Mouse (Mus musculus) left cerebral cortex, adult 11 months (tissue): ENCODE data around the gene Myo7a.

Experiments
- DNase-seq: peaks from one replicate; pipeline ENCODE4 v3.0.0; 2022; ENCODE audit warnings: low spot score

Gene Myo7a

DNA sequence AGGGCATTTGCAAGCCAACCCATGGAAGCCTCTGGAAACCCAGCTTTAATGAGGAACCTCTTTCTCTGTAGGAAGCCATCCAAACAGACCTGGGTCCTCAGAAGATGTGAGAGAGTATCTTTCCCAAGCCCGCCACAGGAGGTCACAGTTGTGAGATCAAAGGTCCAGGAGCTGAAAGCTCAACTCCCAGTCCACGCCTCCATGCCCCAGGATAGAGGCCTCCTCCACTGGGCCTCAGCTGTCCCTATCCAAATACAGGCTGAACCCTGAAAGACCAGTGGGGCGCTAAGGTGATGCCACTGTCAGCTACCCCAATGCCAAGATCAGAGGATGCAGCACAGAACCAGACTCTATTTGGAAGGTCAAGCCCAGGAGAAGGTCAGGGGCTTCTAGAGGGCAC is 23.3 kb upstream of the Myo7a start:
- no peak for DNase-seq

DNA sequence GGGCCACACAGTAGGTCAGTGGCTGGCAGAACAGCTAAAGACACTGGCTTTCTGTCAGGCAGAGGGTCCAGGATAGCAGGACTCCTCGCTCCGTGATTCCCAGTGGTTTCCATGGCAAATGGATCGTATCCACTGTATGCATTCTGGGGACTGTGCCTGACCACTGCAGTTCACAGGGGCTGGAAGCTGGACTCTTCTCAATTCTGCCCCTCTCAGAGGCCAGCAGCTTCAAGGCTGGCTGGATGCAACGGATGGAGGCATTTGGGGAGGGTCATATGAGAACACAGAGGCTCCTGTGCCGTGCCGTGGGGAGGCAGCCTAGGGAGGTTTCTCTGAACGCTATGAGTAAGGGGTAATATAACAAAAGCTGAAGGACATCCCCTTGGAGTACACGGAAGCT is 22.9 kb upstream of the Myo7a start:
- no peak for DNase-seq

DNA sequence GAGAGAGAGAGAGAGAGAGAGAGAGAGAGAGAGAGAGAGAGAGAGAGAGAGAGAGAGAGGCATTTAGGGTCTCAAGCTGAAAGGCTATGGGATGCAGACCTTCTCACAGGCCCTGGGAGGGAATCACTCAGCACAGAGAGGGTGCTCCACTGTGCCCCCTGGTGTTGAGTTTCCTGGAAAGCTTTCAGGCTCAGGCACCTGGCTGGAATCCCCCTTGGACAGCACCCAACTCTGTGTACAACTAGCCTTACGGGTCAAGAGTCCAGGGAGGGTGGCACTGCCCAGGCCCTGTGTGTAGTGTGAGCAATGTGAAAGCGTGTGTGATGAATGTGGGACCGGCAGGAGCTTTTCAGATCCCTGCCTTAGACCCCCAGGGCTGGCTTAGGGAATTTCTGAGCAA is 21.9 kb upstream of the Myo7a start:
- DNase-seq = no peak

- no peak for DNase-seq
Measured at GRCm38 (mm10) chr7:98140597-98140996, 21.3 kb upstream of the Myo7a start.

DNA sequence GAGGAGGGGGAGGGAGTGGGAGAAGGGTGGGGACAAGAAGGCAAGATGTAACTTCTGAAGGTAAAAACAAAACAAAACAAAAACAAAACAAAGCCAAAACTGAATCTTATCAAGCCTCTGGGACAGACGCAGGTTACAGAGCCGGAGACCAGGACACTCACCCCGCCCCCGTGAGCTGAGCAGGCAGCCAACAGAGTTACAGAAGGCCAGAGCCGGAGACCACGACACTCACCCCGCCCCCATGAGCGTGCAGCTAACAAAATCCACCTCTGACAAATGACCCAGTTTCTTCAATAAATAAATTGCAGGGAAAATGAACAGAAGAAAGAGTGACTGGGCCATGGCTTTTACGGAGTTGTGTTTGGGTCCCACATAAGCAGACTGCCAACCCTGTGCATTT is 19.9 kb upstream of the Myo7a start:
- DNase-seq = no peak

- no peak for DNase-seq
Measured at GRCm38 (mm10) chr7:98137995-98138394, 18.7 kb upstream of the Myo7a start.

DNA sequence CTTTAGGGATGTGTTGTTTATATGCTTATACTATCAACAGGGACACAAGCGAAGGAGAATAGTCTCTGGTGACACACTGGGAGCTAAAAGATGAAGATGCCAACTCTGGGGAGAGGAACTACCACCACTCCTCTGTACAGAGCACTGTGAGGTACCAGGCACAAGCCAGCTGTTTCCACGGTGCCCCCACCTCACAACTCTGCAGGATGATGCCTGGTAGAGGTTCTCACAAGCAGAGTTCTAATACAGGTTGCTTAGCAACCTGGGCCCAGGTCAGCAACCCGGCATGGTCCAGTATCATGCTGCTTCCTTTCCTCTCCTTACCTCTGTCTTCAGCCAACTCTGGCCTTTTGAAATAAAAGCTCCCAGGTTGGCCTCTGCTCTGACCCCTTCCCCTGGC is 18.3 kb upstream of the Myo7a start:
- DNase-seq = no peak

GRCm38 (mm10) chr7:98131751-98132150 is 12.4 kb upstream of the Myo7a start:
- no peak for DNase-seq

GRCm38 (mm10) chr7:98125473-98125872 is 6.1 kb upstream of the Myo7a start:
- no peak for DNase-seq

DNA sequence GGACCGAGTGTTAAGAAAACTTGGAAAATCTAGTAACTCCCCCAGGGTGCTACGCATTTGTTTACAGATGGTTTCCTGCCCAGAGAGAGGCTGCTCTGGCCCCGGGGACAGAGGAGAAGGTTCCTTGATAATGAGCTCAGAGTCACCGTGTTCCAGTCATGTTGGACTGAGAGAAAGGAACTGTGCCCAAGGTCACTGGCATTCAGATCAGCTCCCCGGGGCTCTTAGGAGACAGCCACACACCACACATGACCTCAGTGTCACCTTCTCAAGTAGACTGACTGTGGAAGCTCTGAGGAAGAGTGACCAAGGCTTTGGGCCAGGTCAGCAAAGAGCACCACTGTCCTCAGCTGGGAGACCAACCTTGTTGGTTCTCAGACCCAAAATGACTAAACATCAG is 5.4 kb upstream of the Myo7a start:
- no peak for DNase-seq

- no peak for DNase-seq
Measured at GRCm38 (mm10) chr7:98121673-98122072, 2.3 kb upstream of the Myo7a start.

GRCm38 (mm10) chr7:98121241-98121640 is 1.9 kb upstream of the Myo7a start:
- DNase-seq = no peak

GRCm38 (mm10) chr7:98120325-98120724 is 1.0 kb upstream of the Myo7a start:
- DNase-seq = no peak

- DNase-seq = no peak
Measured at GRCm38 (mm10) chr7:98119961-98120232, 573 bp upstream of the Myo7a start.

GRCm38 (mm10) chr7:98117012-98117660 is 2.2 kb downstream of the Myo7a start:
- no peak for DNase-seq

DNA sequence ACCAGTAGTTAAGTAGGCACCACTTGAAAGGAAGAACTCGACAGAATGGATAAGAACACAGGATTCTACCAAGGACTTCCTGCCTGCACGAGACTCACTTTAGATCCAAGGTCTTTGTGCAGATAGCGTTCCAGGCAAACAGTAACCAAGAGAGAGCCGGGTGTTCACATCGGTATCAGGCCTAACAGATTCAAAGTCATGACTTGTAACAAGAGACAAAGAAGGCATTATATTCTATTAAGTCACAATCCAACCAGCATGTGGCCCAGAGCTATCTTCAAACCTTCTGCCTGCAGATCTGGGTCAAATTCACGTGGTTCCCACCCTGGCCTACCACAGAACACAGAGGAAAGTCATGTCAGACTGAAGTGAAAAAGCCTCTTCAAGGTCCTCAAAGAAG is 4.7 kb downstream of the Myo7a start:
- no peak for DNase-seq

DNA sequence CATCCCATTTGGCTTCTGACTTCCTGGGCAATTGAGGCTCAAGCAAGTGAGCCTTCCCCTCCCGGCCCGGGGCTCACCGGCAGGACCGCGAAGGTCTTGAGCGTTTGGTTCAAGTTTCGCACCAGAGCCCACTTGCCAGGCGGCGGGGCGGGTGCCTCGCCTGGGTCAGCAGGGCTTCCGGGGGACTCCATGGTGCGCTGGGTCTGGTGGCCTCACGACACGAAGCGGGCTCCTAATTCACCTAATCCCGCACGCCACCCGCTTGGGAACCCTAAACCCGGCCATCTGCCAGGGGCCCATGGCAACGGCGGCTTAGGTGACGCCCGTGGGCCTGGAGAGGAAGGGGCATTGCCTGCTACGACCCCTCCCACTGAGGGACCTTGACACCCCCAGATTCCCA is 8.1 kb downstream of the Myo7a start:
- no peak for DNase-seq

DNA sequence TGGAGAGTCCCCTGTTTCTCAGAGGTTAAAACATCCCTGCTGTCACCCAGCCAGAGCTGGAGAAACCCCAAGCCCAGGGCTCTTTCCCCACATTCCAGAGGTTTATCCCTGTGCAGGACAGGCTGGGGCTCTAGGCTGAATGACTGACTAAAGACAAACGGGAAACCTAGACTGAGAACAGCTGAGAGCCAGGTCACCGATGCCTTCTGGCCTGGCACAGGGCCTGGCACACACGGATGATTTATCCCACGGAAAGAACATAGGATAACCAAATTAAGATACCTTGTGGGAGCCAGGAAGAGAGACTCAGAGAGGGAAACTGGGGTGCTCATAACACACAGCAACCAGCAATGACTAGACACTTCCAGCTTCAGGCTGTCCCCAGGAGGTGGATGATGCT is 9.6 kb downstream of the Myo7a start:
- no peak for DNase-seq

GRCm38 (mm10) chr7:98108636-98109430 is 10.5 kb downstream of the Myo7a start:
- no peak for DNase-seq

- no peak for DNase-seq
Measured at GRCm38 (mm10) chr7:98106272-98106671, 13.1 kb downstream of the Myo7a start.

DNA sequence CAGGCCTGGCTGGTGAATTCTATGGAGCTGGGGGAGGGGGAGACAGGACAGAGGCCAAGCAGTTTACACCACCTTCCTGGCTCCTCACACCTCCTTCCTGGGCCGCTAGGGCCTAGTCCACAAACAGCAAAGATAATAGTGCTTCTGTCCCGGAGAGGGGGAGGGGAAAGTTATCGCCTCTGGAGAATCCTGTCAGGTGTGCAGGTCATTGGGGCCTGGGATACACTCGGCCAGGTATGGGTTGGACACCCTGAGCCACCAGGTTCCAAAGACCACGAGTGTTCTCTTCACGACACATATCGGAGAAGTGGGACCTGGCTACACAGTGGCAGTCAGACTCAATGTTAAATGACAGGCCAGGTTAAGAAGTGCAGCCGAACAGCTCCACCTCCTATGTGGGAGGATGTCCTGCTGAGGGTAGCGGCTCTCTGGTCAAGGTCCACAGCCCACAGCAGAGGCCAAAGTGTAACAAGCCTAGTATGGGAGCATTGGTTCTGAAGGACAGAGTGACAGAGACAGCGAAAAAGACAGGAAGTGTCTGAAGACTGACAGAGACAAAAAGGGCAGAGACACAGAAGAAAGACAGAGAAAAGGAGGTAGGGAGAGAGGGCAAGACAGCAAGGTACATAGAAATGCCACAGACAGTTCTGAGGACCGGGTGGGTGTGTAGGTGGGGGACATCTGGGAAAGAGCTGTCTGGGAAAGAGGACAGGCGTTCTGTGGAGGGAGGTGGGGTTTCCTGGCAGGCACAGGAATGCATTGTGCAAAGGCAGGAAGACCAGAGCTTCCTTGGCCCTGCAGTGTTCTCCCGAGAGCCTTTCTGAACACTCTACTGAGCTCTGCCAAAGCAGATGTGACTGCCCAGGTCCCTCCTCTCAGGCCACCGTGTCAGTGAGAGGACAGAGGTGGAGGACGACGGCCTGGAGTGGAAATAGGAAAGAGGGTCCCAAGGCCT is 14.6 kb downstream of the Myo7a start:
- DNase-seq = no peak

DNA sequence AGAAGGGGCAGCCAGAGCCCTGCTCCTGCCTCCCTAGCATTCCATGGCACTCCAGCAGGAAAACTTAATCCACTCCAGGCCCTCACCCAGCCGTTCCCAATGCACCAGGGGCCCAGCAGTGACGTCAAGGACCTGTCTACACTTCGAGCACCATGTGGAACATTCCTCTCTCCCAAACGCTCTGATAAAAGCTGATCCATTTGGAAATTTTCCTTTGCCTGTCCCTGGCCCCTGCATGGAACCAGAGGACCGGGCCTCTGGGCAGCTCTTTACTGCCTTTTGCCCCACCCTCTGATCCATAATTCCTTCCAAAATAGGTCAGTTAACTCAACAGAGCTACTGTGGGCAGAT is 15.4 kb downstream of the Myo7a start:
- no peak for DNase-seq
